Mouse (Mus musculus) liver, adult 2 months (tissue): Measurements from ENCODE around the gene Gna15.

Experiments
- CTCF ChIP-seq: fragments of 200-500 bp; IDR thresholded peaks from 2 replicates; pipeline ENCODE4 v1.5.1; 2011; ENCODE audit warnings: low read depth, low read length, control low read depth
- POLR2A ChIP-seq: fragments of 200-500 bp; IDR thresholded peaks from 2 replicates; pipeline ENCODE4 v1.6.1; 2011; ENCODE audit warnings: low read length, control low read depth; ENCODE audit not compliant: insufficient read depth; ENCODE audit errors: extremely low read depth

GRCm38 (mm10) chr10:81572133-81572671 is 48.2 kb upstream of the Gna15 start:
- no peak for TF ChIP-seq POLR2A
- TF ChIP-seq CTCF: no peak
